Mouse (Mus musculus) limb, embryonic 13.5 days (tissue): ENCODE measurements around the gene Tspan14. TPM values are rescaled to one million over a fixed set of nuclear protein-coding genes. Genes with fewer than 3 reads are reported as not detected.

Experiments used
- ATAC-seq: fragments of 200-750 bp; cut with Nextera tagmentation; 2 replicates; pipeline ENCODE4 v1.8.0; 2017; ENCODE audit warnings: low read depth, moderate number of reproducible peaks, moderate TSS enrichment; ENCODE audit not compliant: low FRiP score
- H3K27ac ChIP-seq: fragments of 300-500 bp; sonication (generic); 2 replicates; pipeline ENCODE4 v1.5.1; 2015; ENCODE audit warnings: inconsistent platforms, mild to moderate bottlenecking, moderate library complexity
- H3K27me3 ChIP-seq: fragments of 300-500 bp; sonication (generic); 2 replicates; pipeline ENCODE4 v1.6.1; 2015; ENCODE audit warnings: mild to moderate bottlenecking, inconsistent platforms
- H3K36me3 ChIP-seq: fragments of 300-500 bp; sonication (generic); 2 replicates; pipeline ENCODE4 v1.6.1; 2015; ENCODE audit warnings: inconsistent platforms, mild to moderate bottlenecking, moderate library complexity
- H3K4me1 ChIP-seq: fragments of 300-500 bp; sonication (generic); 2 replicates; pipeline ENCODE4 v1.6.1; 2015; ENCODE audit warnings: inconsistent platforms
- H3K4me2 ChIP-seq: fragments of 300-500 bp; sonication (generic); replicated peaks from 2 replicates; pipeline ENCODE4 v1.6.1; 2015; ENCODE audit warnings: inconsistent platforms, mild to moderate bottlenecking, moderate library complexity
- H3K4me3 ChIP-seq: fragments of 300-500 bp; sonication (generic); 2 replicates; pipeline ENCODE4 v1.5.1; 2015; ENCODE audit warnings: moderate library complexity, mild to moderate bottlenecking, inconsistent platforms
- H3K9ac ChIP-seq: fragments of 300-500 bp; sonication (generic); 2 replicates; pipeline ENCODE4 v1.6.1; 2015; ENCODE audit warnings: mild to moderate bottlenecking, inconsistent platforms
- H3K9me3 ChIP-seq: fragments of 300-500 bp; sonication (generic); 2 replicates; pipeline ENCODE4 v1.6.1; 2016; ENCODE audit warnings: inconsistent platforms
- WGBS: fragments of 180-500 bp; shearing (Covaris S2); methylation state at CpG from one replicate; pipeline ENCODE4 v1.1.7; 2015; 5-methylcytosine and 5-hydroxymethylcytosine counted together
- polyA plus RNA-seq: library from polyadenylated mRNA; unstranded; fragments of >200 nt; fragmentation: Nextera tagmentation; extraction: Ambion mirVana; gene quantifications from 2 replicates; pipeline ENCODE4 v1.2.1, GENCODE M21; 2015

The Tspan14 gene
- 68.4 and 68.7 TPM in 2 replicates for polyA plus RNA-seq

DNA sequence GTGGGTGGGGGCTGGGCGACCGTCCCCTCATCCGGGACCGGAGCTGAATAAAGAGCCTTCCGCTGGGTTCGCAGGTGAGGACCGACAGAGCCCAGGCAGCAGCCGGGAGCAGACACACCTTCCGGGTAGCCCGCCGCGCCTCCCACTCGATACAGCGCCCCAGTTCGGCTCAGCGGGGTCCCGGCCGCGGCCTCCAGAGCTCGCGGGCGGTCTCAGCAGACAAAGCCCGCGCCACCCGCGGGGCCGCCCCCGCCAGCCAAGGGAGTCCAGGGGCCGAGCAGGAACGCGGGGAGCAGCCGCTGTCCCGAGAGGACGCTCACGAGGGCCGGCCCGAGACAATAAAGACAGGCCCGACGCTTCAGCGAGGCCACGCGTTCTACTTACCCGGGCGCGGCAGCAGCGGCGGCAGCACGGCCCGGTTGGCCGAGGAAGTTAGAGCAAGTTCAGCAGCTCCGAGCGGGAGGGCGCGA lies at the start of gene Tspan14:
Gene Tspan14 (minus strand): TSS at position 416 of the 470 bp plus-strand sequence.
- Histone ChIP-seq H3K4me1 (peaks cover 45% of the 10 kb centered on the region), H3K36me3 (no peaks in the 10 kb centered on the region), H3K27ac (peak within 1 kb of the TSS; percentile 82), H3K4me2 (peak within 1 kb of the TSS; percentile 84), H3K9me3 (no peaks in the 10 kb centered on the region), H3K9ac (peak within 1 kb of the TSS; percentile 94), H3K27me3 (no peaks in the 10 kb centered on the region), H3K4me3 (peak within 1 kb of the TSS; percentile 88)
- WGBS = under 1% methylated on average over 52 of the region's 54 CpGs
- peak; percentile 62 for ATAC-seq

GRCm38 (mm10) chr14:41014701-41015240 lies 48.2 kb upstream of the Tspan14 start:
- Histone ChIP-seq H3K4me2 (no peak overlapping the region), H3K27me3 (no peaks in the 10 kb centered on the region), H3K9me3 (no peaks in the 10 kb centered on the region), H3K4me3 (no peak overlapping the region), H3K9ac (no peak overlapping the region), H3K36me3 (no peaks in the 10 kb centered on the region), H3K27ac (no peak overlapping the region), H3K4me1 (peaks cover 13% of the 10 kb centered on the region)
- 76% methylated on average over 5 of the region's 5 CpGs for WGBS
- ATAC-seq = no peak

DNA sequence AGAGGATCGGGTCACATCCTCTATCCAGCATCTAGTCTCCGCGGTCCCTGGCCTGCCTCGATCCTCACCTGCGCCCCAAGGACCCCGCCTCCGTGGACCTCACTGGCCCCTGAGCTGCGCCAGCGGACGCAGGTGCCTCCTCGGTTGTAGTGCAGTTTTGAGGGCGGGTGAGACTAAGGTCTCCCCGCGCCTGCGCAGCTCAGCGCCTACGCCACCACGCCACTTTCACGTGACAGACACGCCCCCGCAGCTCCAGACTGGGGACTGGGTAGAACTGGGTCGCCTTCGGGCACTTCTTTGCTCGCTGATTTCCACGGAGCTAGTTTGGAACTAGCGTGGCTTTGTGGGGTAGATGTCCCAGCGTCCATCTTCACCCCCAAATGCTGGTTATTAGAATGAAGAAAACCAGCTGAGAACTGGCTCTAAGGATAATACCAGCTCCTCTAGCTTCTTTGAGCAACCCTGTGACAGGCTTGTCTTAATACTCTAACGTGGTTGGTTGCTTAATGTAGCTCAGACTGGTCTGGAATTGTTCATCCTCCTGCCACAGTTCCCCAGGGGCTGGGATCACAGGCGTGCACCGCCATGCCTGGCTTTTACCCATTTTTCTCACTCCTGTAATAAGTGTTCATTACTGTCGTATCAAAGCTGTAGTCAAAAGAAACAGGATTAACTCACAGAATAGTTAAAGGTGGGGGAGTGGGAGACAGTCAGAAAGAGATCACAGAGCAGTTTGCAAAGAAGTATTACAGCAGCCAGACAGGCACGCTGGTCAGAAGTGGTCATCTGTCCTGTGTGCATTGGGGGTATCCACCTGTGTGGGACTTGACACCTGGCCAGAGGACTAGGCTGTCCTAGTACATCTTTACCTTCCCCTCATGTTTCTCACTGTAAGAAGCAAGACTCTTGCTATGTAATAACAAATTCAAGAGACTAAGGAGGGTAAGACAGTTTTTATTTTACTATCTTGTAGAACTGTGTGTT lies 47.3 kb upstream of the Tspan14 start, which contains the start of gene Fam213a:
Gene Fam213a (minus strand): TSS at position 159 of the 984 bp plus-strand sequence.
- H3K9me3 ChIP-seq = no peaks in the 10 kb centered on the region
- H3K27ac ChIP-seq = peak within 1 kb of the TSS; percentile 40; the same call in 1 of the 2 replicates
- 3% methylated on average over 32 of the region's 32 CpGs for WGBS
- H3K9ac ChIP-seq = peak within 1 kb of the TSS; percentile 76
- H3K4me3 ChIP-seq = peak within 1 kb of the TSS; percentile 62
- no peaks in the 10 kb centered on the region for H3K36me3 ChIP-seq
- H3K4me1 ChIP-seq = peaks cover 13% of the 10 kb centered on the region
- H3K4me2 ChIP-seq = peak within 1 kb of the TSS; percentile 85
- peak; percentile 96 for ATAC-seq
- H3K27me3 ChIP-seq = no peaks in the 10 kb centered on the region

- no peak overlapping the region for H3K27ac ChIP-seq
These were observed 46.5 kb upstream of the Tspan14 start for GRCm38 (mm10) chr14:41013143-41013542.

DNA sequence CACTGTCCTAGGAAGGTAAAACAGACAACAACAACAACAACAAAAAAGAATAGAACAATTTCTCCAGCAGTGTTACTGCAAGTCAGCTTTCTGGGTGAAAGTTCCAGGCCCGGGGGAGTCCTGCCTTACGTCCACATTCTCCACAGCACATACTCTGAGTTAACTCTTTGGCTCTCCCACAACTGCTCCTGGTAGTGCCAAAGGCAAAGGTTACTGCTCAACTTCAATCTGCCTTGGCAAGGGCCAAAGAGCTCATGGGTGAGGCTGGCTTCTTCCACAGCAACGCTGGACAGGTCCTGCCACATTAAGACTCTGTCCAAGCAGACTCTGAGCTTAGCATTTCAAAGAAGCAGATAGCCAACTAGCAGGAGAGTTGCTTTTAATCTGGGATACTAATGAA lies 45.3 kb upstream of the Tspan14 start:
- Histone ChIP-seq H3K36me3 (no peaks in the 10 kb centered on the region), H3K27ac (no peak overlapping the region), H3K9me3 (no peaks in the 10 kb centered on the region), H3K9ac (no peak overlapping the region), H3K27me3 (no peaks in the 10 kb centered on the region), H3K4me1 (peaks cover 16% of the 10 kb centered on the region), H3K4me2 (no peak overlapping the region), H3K4me3 (no peak overlapping the region)
- ATAC-seq = no peak
- WGBS = 78% methylated on average over 3 of the region's 3 CpGs

More at GRCm38 (mm10) chr14:41013143-41013542, 46.5 kb upstream of the Tspan14 start:
- H3K4me2 ChIP-seq = peak overlapping the region; percentile 85
- H3K27me3 ChIP-seq = no peaks in the 10 kb centered on the region
- H3K9me3 ChIP-seq = no peaks in the 10 kb centered on the region
- peaks cover 13% of the 10 kb centered on the region for H3K4me1 ChIP-seq
- no peaks in the 10 kb centered on the region for H3K36me3 ChIP-seq
- H3K9ac ChIP-seq = peak overlapping the region; percentile 76
- WGBS = 22% methylated on average over 9 of the region's 9 CpGs
- ATAC-seq = no peak
- peak overlapping the region; percentile 62 for H3K4me3 ChIP-seq

DNA sequence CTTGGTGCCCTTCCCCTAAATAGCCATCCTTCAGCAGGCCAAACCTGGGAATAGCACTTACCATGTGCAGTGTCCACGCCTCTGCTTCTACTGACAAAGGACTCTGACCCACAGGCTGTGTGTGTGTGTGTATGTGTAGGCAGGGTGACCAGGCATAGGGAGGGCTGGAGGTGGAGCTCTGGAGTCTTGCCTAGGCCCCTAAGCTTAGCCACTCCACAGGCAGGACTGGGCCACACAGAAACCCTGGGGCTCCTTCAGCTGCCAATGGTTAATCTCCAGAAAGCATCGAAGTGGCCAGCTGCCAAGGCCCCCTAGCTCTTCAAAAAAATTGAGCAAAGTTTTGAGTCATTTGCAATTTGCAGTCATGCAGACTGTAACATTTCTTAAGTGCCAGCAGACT lies 41.5 kb upstream of the Tspan14 start:
- 68% methylated on average over 2 of the region's 2 CpGs for WGBS
- no peak for ATAC-seq
- Histone ChIP-seq H3K4me2 (no peak overlapping the region), H3K4me1 (peaks cover 20% of the 10 kb centered on the region), H3K36me3 (no peaks in the 10 kb centered on the region), H3K9ac (0 out of 2 replicates have a peak overlapping the region, but pooled peaks have one; percentile 5), H3K4me3 (no peak overlapping the region), H3K27ac (no peak overlapping the region), H3K27me3 (peaks cover 4% of the 10 kb centered on the region; the same call in 1 of the 2 replicates), H3K9me3 (no peaks in the 10 kb centered on the region)

DNA sequence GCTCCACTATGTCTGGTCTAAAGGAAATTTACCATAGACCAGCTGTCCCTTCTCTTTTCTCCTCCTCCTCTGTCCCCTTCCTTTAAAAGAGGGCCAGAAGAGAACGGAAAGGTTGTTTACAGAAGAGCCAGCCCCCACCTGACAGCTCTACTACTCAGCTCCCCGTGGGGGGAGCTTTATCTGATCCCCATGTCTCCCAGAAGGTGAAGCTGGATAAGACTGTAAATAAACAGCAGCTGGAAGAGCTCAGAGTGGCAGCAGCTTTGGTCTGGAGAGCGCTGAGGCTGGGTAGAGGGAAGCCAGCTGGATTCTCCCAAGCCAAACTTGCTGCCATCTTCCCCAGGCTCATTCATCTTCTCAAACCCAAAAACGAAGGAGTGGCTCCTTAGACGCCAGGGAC lies 41.0 kb upstream of the Tspan14 start:
- 23% methylated on average over 5 of the region's 5 CpGs for WGBS
- no peak for ATAC-seq
- Histone ChIP-seq H3K9me3 (no peaks in the 10 kb centered on the region), H3K4me1 (peaks cover 16% of the 10 kb centered on the region), H3K9ac (no peak overlapping the region), H3K4me2 (no peak overlapping the region), H3K27me3 (peaks cover 4% of the 10 kb centered on the region; the same call in 1 of the 2 replicates), H3K4me3 (no peak overlapping the region), H3K27ac (no peak overlapping the region), H3K36me3 (no peaks in the 10 kb centered on the region)

DNA sequence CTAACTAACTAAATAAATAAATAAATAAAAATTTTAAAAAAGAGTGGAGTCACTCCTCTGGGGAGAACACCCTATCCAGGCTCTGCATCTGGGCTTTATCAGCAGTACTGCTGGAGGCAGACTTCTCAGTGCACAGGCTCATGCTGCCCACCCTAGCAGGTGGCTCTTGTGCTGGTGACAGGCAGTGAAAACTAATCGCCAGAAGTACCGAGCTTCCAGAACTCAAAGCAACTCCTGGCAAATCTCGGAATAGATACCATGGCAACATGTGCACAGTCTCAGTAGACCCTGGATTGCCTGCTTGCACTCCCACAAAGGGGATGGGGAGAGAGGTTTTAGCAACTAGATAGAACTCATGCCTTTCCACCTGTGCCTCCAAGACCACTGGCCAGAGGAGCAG lies 40.3 kb upstream of the Tspan14 start:
- H3K9ac ChIP-seq = no peak overlapping the region
- no peaks in the 10 kb centered on the region for H3K36me3 ChIP-seq
- ATAC-seq = no peak
- peaks cover 16% of the 10 kb centered on the region for H3K4me1 ChIP-seq
- H3K27ac ChIP-seq = no peak overlapping the region
- H3K9me3 ChIP-seq = no peaks in the 10 kb centered on the region
- H3K4me3 ChIP-seq = no peak overlapping the region
- H3K27me3 ChIP-seq = peaks cover 4% of the 10 kb centered on the region; the same call in 1 of the 2 replicates
- H3K4me2 ChIP-seq = no peak overlapping the region
- 52% methylated on average over 3 of the region's 3 CpGs for WGBS

DNA sequence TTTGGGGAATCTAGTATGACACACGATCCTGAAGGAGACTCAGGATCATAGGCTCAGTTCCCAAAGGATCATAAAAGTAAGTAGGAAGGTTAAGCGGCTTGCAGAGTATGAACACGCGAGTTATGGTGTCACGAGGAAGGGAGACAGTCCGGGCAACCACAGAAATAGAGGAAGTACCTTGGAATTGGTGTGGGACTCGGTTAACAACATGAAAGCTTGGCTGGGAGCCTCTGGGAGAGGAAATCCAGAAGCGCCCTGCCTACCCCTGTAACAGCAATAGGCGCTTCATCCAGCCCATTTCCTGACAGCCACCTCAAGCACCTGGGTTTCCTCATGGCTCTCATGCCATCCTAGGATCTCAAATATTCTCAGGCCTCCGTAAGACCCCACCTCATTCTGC lies 39.7 kb upstream of the Tspan14 start:
- H3K4me2 ChIP-seq = no peak overlapping the region
- H3K4me3 ChIP-seq = no peak overlapping the region
- H3K4me1 ChIP-seq = peaks cover 16% of the 10 kb centered on the region
- H3K27ac ChIP-seq = no peak overlapping the region
- no peaks in the 10 kb centered on the region for H3K36me3 ChIP-seq
- no peak for ATAC-seq
- H3K9ac ChIP-seq = no peak overlapping the region
- 88% methylated on average over 10 of the region's 10 CpGs for WGBS
- H3K9me3 ChIP-seq = no peaks in the 10 kb centered on the region
- peaks cover 4% of the 10 kb centered on the region; the same call in 1 of the 2 replicates for H3K27me3 ChIP-seq

DNA sequence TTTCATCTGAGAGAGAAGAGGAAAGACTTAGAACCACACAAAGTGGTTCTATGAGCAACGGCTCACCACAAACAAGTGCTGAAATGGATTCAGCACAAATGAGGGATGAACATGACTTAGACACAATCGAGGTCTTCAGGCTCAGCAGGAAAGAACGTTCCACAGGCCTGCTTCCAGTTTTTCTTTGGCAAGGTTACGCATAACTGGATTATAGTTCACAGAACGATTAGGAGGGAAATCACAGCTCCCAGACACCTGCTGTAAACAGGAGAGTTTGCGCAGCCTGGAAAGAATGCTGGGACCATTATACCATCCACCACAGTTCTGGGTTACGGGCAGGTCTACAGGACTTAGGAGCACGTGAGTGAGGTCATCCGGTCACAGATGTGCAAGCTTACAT lies 39.1 kb upstream of the Tspan14 start:
- Histone ChIP-seq H3K9me3 (no peaks in the 10 kb centered on the region), H3K36me3 (no peaks in the 10 kb centered on the region), H3K4me3 (no peak overlapping the region), H3K9ac (no peak overlapping the region), H3K27me3 (peaks cover 4% of the 10 kb centered on the region; the same call in 1 of the 2 replicates), H3K4me2 (no peak overlapping the region), H3K4me1 (peaks cover 20% of the 10 kb centered on the region), H3K27ac (no peak overlapping the region)
- ATAC-seq = no peak
- 88% methylated on average over 9 of the region's 9 CpGs for WGBS

DNA sequence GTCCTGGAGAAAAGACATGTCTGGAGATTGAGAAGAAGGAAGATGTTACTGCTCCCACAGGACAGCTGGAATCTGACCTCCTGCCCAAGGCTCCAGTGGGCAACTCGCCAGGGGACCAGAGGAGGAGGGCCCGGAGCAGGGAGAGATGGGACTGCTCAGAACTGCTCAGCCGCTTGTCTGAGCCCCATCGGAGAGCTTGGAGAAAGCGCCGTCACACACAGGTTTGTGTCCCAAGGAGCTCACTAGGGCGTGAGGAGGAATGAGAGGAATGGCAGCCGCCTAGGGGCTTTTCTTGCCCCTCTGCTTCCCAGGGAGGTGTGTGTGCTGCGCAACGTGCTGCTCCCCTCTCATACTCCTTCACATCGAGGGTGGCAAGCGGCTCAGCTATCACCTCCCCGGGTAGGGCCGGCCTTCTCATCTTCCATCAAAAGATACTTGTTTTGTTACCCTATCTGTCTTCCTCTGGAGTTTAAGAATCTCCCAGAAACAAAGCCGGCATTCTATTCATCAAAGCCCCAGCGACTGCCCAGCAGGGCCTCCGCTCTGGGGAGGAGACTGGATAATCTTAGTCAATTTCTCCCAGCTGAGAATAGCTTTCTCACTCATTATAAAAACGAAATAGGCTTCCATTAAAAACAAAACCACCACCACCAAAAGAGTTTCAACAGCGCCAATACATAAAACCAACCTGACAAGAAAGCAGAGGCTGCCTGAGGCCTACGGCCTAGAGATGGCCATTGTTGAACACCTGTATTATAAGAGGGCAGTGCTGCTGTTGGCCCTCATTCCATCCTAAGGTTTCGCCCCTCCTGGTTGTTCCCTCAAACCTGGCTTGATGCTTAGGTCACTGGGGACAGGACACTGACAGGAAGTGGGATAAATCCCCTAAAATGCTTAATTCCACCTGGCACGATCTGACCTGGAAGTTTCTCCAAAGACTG lies 37.9 kb upstream of the Tspan14 start:
- Histone ChIP-seq H3K9ac (no peak overlapping the region), H3K4me3 (no peak overlapping the region)
- WGBS = 29% methylated on average over 22 of the region's 22 CpGs

More for the DNA sequence above, 37.9 kb upstream of the Tspan14 start:
- Histone ChIP-seq H3K9me3 (no peaks in the 10 kb centered on the region), H3K36me3 (no peaks in the 10 kb centered on the region), H3K4me1 (peaks cover 22% of the 10 kb centered on the region), H3K27ac (no peak overlapping the region), H3K4me2 (peak overlapping the region; percentile 35), H3K27me3 (peaks cover 4% of the 10 kb centered on the region; the same call in 1 of the 2 replicates)
- ATAC-seq = no peak
